Mouse (Mus musculus): ENCODE data around the gene Gab2.

DNA sequence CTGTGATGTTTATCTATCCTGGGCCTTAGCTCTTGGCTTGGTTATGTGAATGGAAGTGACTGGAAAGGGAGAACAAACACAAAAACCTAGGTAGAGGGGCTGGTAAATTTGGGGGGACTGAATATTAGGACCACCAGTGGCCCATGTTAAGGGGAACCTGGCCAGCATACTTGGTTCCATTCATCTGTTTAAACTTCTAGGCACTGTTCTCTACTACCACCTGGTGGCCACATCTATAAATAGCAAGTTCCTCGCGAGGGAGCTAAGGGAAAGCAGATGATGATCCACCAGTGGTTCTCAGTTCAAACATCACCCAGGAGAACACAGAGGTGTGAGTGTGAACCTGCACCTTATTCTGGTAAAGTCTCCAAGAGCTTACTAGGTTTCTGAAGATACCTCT, 216.1 kb downstream of the Gab2 start:
- TF ChIP-seq CTCF (IDR thresholded peaks at IDR 0.05; ENCODE audit: low read depth, low read length) (no peak), POLR2A (IDR thresholded peaks at IDR 0.05; ENCODE audit: borderline replicate concordance, low read depth, low read length) (no peak)
